Mouse (Mus musculus) urinary bladder, postnatal 10 days (tissue): Measurements from ENCODE around the gene Rpl10-ps3.

Experiments used
- DNase-seq: peaks from one replicate; pipeline ENCODE4 v3.0.0; 2022; ENCODE audit warnings: low spot score

Rpl10-ps3 gene

DNA sequence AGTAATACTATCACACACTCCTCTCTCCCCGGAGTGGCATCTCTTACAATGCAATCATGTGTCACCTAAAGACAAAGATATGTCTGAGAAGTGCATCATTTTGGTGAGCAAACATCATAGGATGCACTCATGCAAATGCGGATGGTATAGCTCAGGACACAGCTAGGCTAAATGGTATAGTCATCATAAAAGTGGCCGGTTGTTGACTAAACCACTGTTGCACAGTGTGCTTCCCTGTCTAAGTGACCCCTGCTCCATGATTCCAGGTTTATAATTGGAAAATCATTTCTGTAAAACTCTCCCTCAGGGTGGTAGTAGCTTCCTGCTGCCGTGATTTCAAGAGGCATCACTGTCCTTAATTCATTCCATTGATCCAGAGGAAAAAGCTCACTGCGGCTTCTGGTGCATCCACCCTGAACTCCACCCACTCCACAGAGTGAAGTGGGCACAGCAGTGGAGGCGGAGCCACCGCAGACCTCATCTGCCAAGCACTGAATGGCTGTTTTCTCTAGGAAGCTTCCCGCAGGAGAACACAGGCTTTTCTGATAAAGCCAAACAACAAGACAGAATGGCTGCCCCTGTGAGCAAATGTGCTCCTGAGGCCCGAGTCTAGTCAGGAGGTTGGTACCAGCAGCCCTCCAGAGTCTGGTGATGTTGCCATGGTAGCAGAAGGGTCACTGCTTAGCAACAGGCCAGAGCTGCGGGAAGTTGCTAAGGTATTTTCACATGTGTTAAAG lies 38.9 kb downstream of the Rpl10-ps3 start:
- DNase-seq, result no peak

GRCm38 (mm10) chr9:50305046-50305445 lies 39.7 kb downstream of the Rpl10-ps3 start:
- DNase-seq, result no peak

DNA sequence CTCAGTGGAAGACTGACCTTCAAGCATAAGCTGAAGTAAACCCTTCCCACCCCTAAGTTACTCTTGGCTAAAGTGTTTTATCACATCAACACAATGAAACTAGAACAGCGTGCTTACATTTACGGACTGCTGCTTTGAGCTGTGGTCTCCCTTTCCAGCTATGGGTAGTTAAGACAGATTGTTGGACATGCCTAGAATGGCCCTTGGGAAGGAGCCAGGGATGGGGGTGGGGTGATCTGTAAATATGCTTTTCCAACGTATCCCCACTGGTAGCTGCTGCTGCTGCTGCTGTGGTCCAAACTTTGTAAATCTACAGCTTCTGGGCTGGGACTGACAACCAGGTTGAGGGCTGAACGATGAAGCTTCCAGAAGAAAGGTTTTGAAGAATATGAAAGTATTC lies 40.8 kb downstream of the Rpl10-ps3 start:
- DNase-seq, result no peak

DNA sequence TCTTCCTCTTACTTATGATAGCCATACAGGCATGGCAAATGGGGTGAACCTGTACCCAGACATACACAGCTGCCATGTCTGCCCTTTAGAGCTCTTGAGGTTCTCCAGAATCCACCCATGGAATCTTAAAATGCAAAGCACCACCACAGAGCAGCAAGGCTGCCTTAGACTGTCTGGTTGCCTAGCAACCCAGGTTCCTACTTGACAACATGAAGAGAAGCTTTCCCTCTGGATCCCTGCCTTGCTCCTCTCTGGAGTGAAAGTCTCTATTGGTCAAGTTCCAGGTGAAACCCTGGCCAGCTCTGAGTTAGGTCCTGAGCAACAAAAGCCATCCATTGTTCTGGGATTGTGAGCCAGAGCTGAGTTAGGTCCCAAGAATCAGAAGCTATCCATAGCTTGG lies 43.0 kb downstream of the Rpl10-ps3 start:
- no peak for DNase-seq

GRCm38 (mm10) chr9:50298389-50298788 lies 46.4 kb downstream of the Rpl10-ps3 start:
- DNase-seq, result no peak
